Mouse (Mus musculus): ENCODE measurements around the gene Mbnl2.

GRCm38 (mm10) chr14:120265886-120266285, 9.6 kb upstream of the Mbnl2 start:
- TF ChIP-seq ZNF384 (IDR thresholded peaks at IDR 0.05; ENCODE audit: low read depth, low read length) (no peak), CHD2 (IDR thresholded peaks at IDR 0.05; ENCODE audit: low read depth, low read length) (no peak)
